Mouse (Mus musculus) lung, embryonic 16.5 days (tissue): ENCODE results near the gene Sod2. TPM values are rescaled to one million over a fixed set of nuclear protein-coding genes. Genes with fewer than 3 reads are reported as not detected.
"Not testable (repeated sequence)": the region's sequence is repeated elsewhere in the genome, so short reads cannot be mapped to it uniquely, and the experiment has no call there.

Experiments
- ATAC-seq: fragments of 200-750 bp; cut with Nextera tagmentation; 2 replicates; pipeline ENCODE4 v1.8.0; 2017; ENCODE audit warnings: low read depth, mild to moderate bottlenecking, moderate library complexity
- H3K27ac ChIP-seq: fragments of 300-500 bp; sonication (generic); 2 replicates; pipeline ENCODE4 v1.5.1; 2014; ENCODE audit warnings: mild to moderate bottlenecking, control low read depth, low read length
- H3K27me3 ChIP-seq: fragments of 300-500 bp; sonication (generic); 2 replicates; pipeline ENCODE4 v1.6.1; 2014; ENCODE audit warnings: low read depth, low read length, mixed read lengths; ENCODE audit not compliant: control insufficient read depth, insufficient read depth
- H3K36me3 ChIP-seq: fragments of 300-500 bp; sonication (generic); 2 replicates; pipeline ENCODE4 v1.6.1; 2014; ENCODE audit warnings: low read length; ENCODE audit not compliant: control insufficient read depth, insufficient read depth
- H3K4me1 ChIP-seq: fragments of 300-500 bp; sonication (generic); replicated peaks from 2 replicates; pipeline ENCODE4 v1.6.1; 2014; ENCODE audit warnings: low read length, mixed read lengths; ENCODE audit not compliant: control insufficient read depth, insufficient read depth
- H3K4me2 ChIP-seq: fragments of 300-500 bp; sonication (generic); 2 replicates; pipeline ENCODE4 v1.6.1; 2014; ENCODE audit warnings: low read depth, low read length, control low read depth
- H3K4me3 ChIP-seq: fragments of 300-500 bp; sonication (generic); 2 replicates; pipeline ENCODE4 v1.5.1; 2014; ENCODE audit warnings: mild to moderate bottlenecking, low read length, control low read depth
- H3K9ac ChIP-seq: fragments of 300-500 bp; sonication (generic); 2 replicates; pipeline ENCODE4 v1.6.1; 2014; ENCODE audit warnings: low read length, control low read depth
- H3K9me3 ChIP-seq: fragments of 300-500 bp; sonication (generic); 2 replicates; pipeline ENCODE4 v1.6.1; 2016; ENCODE audit warnings: low read length; ENCODE audit not compliant: control insufficient read depth
- WGBS: fragments of 180-500 bp; shearing (Covaris S2); extraction: QIAGEN DNeasy Blood & Tissue Kit; methylation state at CpG from one replicate; pipeline ENCODE4 v1.1.7; 2014; 5-methylcytosine and 5-hydroxymethylcytosine counted together
- polyA plus RNA-seq: library from polyadenylated mRNA; unstranded; fragments of >200 nt; fragmentation: Nextera tagmentation; extraction: Ambion mirVana; gene quantifications from 2 replicates; pipeline ENCODE4 v1.2.1, GENCODE M21; 2015

Gene Sod2
- polyA plus RNA-seq, 1 experiment from 2014 or later, result 102 TPM

DNA sequence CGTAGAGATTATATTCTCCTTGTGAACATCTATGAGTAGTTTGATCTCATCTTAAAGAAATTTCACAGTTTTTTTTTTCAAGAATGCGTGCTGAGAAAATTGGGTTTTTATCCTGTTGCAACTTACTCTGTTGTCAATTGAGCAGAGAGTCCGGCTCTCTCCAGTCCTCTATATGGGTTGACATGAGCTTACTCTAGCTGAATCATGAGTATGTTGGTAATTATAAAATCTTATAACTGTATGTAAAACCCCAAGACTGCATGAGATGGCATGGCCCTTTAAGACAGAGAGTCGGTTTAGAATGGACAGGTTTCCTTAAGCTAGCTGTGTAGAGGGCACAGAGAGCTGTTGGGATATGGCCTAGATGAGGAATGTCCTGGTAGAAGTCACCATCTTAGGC lies 54.2 kb downstream of the Sod2 start, which contains the start of gene Tcp10b:
Gene Tcp10b (plus strand): TSS at position 301 of the 400 bp plus-strand sequence.
- H3K9me3 ChIP-seq, H3K27ac ChIP-seq, H3K9ac ChIP-seq, H3K36me3 ChIP-seq, ATAC-seq, H3K4me1 ChIP-seq, H3K27me3 ChIP-seq, H3K4me2 ChIP-seq, H3K4me3 ChIP-seq: not testable (repeated sequence)
- WGBS, result 85% methylated on average over 4 of the region's 4 CpGs

DNA sequence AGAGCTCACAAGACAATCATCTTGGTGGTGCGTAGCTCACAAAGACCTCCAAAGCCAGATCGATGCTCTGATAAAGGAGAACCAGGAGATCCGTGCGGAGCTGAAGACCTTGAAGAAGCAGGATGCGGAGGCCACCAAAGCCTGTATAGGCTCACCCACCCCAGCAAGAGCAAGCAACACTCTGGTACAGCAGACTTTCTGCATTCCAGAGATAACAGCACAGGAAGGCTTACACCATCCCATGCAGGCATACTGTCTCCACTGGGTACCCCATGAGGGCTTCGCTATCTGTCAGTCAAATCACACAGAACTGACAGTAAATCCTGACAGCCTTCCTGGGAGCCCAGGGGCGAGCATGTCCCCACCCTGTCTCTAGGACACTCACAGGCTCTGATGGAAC lies 56.2 kb downstream of the Sod2 start:
- not testable (repeated sequence) for H3K9ac ChIP-seq, H3K36me3 ChIP-seq, H3K27me3 ChIP-seq, H3K27ac ChIP-seq, H3K4me1 ChIP-seq, ATAC-seq, H3K4me3 ChIP-seq, H3K4me2 ChIP-seq, H3K9me3 ChIP-seq
- WGBS, result 88% methylated on average over 2 of the region's 7 CpGs

- H3K27ac ChIP-seq, H3K9ac ChIP-seq, H3K4me1 ChIP-seq, ATAC-seq, H3K27me3 ChIP-seq, H3K4me2 ChIP-seq, H3K36me3 ChIP-seq, H3K9me3 ChIP-seq, H3K4me3 ChIP-seq: not testable (repeated sequence)
- no CpG with 5 or more reads among the region's 4 CpGs for WGBS
Measured at GRCm38 (mm10) chr17:13067864-13068385, 61.3 kb downstream of the Sod2 start.

- not testable (repeated sequence) for ATAC-seq, H3K9ac ChIP-seq, H3K9me3 ChIP-seq, H3K36me3 ChIP-seq, H3K27me3 ChIP-seq, H3K4me1 ChIP-seq, H3K4me2 ChIP-seq, H3K27ac ChIP-seq, H3K4me3 ChIP-seq
- WGBS, result 76% methylated on average over 3 of the region's 5 CpGs
Measured at GRCm38 (mm10) chr17:13069227-13069626, 62.6 kb downstream of the Sod2 start.

Other genes with a start within 250 kb of the Sod2 start
- gene Igf2r, start 237.2 kb upstream of the Sod2 start, polyA plus RNA-seq, result 59.0 and 64.4 TPM in 2 replicates
- 0.25 and 0.40 TPM in 2 replicates for gene Mas1, start 138.7 kb upstream of the Sod2 start, polyA plus RNA-seq
- gene Mrgprh, start 130.8 kb upstream of the Sod2 start, polyA plus RNA-seq, result not detected in 2 replicates
- gene Pnldc1, start 96.6 kb upstream of the Sod2 start, polyA plus RNA-seq, result 0.69 and 1.2 TPM in 2 replicates
- 344 and 362 TPM in 2 replicates for gene Tcp1, start 91.1 kb upstream of the Sod2 start, polyA plus RNA-seq
- gene Mrpl18, start 90.5 kb upstream of the Sod2 start, polyA plus RNA-seq, result 135 and 139 TPM in 2 replicates
- 0.87 and 0.92 TPM in 2 replicates for gene Acat3, start 66.2 kb upstream of the Sod2 start, polyA plus RNA-seq
- gene Acat2, start 46.1 kb upstream of the Sod2 start, polyA plus RNA-seq, result 83.8 and 91.4 TPM in 2 replicates
- gene Wtap, start 12.7 kb upstream of the Sod2 start, polyA plus RNA-seq, result 126 and 128 TPM in 2 replicates
- gene Gpr31b, start 45.5 kb downstream of the Sod2 start, polyA plus RNA-seq, result not detected in 2 replicates
- 0.11 TPM in 1 of 2 replicates, not detected in the other for gene Tcp10b, start 54.3 kb downstream of the Sod2 start, polyA plus RNA-seq
- gene Unc93a, start 125.0 kb downstream of the Sod2 start, polyA plus RNA-seq, result not detected in 2 replicates
- not detected in 2 replicates for gene Smok2a, start 214.3 kb downstream of the Sod2 start, polyA plus RNA-seq
- not detected in 2 replicates for gene Smok2b, start 223.4 kb downstream of the Sod2 start, polyA plus RNA-seq